Mouse (Mus musculus) left cerebral cortex, adult 18-20 months (tissue): ENCODE measurements around the gene Bdh1. TPM values are rescaled to one million over a fixed set of nuclear protein-coding genes. Genes with fewer than 3 reads are reported as not detected.
A peak's percentile ranks its signal among the peaks of the same experiment; 100 is the strongest.

Source experiments
- DNase-seq, 2 experiments: peaks; one replicate each; pipeline ENCODE4 v3.0.0; 2021 to 2022; ENCODE audit warnings: low spot score in 2 of 2, mixed read lengths in 1 of 2
- total RNA-seq, 2 experiments: library from RNA; stranded (reverse); gene quantifications; 2 replicates each; pipeline ENCODE4 v1.2.3; 2021

The Bdh1 gene
- total RNA-seq, 2 experiments from 2014 or later = 91.8 to 98.9 TPM

DNA sequence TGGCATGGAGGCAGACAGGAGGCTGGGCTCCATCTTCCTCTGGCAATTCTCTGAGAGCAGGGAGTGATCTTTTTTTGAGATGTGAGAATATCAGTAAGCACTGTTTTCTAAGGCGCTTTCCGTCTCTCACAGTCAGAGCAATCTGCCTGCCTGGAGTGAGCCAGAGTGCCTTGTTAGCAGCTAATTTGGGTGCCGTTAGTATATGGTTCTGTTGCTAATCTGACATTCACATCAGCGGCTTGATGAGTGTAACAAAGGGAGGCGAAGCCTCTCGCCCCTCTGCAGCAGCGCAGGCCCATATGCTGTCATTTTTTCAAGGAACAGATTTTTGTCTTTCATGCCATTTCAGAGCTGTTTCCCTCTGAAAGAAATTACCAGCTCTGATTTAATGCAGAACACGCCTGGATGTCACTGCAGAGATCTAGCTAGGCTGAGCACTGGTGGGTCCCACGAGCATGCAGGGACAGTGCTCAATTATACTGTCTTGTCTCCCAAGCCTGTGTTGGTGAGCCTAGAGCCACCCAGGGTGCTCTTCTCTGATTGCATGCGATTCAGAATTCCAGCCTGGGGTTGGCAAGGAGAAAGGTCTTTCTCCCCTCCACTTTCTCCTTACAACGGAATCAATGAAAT lies 77.7 kb downstream of the Bdh1 start:
- peak in 1 of 2 experiments; percentile 43 for DNase-seq

DNA sequence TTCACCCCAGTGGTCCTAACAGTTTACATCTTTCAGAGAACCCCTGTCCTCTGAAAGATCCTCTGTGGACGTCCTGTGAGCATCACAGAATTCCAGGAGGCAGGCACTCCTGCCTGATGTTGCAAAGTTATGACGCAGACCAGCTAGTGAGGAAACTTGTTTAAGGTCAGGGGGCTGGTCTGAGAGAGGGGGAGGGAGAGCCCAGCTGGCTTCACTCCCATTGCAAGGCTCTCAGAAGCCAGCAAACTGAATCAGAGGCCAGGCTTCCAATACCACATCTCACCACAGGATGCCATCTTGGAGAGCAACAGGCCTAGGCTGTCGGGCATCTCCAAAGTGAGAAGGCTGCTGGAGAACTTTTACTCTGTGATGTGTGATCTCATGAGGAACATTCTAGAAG lies 78.5 kb downstream of the Bdh1 start:
- DNase-seq = no peak

DNA sequence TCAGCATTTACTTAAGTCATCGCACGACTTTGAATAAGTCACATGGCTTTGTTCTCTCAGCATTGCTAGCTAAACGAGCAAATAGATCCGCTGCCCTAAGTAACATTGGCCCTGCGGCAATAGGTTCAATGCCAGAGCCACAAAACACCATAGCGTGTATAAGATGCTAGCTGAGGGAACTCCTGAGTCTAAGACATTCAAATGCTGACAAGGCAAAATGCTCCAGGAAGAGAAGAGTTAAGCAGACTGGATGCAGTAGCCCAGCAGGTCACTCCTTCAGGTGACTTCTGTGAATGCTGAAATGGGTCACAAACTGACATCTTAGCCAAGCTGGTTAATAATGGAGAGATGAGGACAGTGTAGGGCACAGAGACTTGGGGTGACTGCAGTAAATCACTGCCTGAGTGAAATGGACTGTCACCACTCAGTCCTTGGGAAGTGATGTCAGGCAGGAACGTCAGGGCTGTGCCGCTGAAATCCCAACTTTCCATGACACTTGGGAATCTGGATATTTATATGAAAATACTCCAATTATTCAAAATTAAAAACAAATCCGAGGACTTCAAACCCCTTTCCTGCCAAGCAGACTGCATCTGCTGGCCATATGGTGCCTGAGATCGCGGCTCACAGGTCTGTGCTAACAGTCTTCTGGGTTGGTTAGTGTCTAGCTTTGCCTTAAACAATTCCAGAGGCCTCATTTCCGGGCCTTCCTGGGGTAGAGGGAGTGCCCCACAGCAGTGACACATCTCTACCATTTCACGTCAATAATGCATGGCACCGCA lies 79.1 kb downstream of the Bdh1 start:
- DNase-seq = no peak

DNA sequence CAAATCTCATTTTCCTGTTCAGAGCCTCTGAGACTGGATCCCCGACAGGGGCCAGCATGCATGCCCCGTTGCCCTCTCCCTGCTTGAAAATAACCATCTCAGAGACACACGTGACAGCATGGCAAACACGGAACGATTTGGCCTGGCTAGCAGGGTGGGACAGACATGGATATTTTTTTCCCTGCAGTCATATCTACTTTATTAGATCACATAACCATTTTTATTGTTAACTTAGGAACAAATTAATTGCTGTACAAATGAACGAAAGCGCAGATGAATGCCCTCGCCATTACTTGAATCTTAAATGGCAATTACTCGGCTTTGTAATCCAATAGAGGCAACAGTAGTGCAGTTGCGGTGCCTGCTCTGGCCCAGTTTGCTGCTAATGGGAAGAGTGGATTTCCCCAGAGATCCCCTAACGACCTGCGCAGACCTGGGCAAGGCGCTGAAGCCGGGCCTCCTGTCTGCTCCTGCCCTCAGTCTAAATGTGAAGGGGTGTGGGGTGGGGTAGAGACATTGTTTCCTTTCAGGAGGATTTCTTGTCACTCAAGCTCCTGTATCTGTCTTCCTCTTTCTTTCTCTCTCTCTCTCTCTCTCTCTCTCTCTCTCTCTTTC lies 79.8 kb downstream of the Bdh1 start:
- no peak for DNase-seq

DNA sequence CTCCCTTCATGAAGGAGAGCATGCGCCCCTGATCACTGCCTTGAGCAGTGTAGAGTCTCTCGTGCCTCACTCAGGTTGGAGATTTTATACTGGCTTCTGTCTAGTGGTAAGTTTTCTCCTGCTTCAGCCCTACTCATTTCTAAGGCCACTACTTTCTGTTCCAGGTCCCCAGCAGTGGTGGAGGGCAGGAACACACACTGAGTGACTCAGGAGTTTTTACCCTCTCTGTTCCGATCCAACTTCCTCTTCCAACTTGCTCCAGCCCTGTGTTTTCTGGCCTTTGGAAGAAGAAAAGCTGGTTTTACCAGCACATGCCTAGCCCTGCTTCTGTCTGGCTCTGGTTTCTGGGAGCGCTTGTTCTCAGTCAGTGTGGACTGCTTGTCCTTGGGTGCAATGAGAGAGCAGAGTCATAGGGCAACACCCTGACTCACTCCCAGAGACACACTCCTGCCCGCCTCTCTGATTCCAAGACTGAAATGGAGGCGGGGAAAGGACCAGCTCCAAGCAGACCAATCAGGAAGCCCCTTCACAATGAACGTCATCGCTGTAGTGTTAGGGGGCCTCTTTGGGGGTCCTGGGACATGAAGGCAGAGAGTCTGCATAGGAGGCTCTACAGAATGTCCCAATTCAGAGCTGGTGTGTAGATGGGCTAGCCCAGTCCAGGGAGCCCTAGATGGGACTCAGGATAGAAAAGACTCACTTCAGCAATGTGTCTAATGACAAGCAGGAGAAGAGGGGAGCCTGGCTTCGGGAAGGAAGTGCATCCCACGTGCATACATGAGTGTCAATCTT lies 84.8 kb downstream of the Bdh1 start:
- DNase-seq = no peak

DNA sequence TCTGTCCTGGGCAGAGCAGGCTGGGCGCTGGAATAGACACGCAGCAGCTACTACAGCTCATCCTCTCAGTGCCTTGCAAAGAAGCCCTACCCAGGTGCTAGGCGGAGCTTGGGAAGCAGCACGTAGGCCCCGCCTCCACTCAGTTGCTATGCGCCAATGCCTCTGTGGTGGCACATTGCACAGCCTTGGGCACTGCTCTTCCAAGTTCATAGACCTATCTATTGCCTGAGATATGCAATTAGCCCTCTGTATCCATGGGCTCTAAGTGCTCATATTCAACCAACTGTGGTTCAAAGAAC lies 85.3 kb downstream of the Bdh1 start:
- no peak for DNase-seq

DNA sequence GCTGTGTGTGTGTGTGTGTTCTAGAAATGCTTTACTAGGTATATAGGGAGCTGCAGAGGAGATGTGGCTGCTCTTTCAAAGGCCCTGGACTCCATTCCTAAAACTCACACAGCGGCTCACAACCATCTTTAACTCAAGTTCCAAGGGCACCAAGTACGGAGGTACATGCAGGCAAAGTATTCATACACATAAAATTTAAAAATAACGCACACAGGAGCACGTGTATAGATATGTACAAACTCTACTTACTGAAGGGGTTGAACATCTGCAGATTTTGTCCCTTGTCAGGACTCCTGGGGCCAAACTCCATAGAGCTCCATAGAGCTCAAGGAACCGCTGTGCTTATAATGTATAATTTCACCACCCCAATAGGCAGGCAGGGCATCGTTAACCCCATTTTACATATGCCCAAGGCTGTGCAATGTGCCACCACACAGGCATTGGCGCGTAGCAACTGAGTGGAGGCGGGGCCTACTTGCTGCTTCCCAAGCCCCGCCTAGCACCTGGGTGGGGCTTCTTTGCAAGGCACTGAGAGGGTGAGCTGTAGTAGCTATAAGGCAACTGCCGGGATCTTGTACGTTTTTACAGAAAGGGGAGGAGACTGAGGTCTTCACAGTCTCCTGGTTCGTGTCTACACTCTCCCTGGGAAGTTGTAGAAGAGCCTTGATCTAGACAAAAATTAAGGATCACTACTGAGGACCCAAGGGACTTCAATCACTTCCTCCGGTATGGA lies 85.9 kb downstream of the Bdh1 start:
- DNase-seq = no peak

Other genes starting within 250 kb of the Bdh1 start
- 100 to 1,000 TPM; 102 TPM for gene Acap2, start 221.0 kb upstream of the Bdh1 start, total RNA-seq
- gene Ppp1r2, start 147.0 kb upstream of the Bdh1 start, total RNA-seq = 100 to 1,000 TPM; 107 to 113 TPM
- gene Apod, start 107.5 kb upstream of the Bdh1 start, total RNA-seq = 100 to 1,000 TPM; 197 to 221 TPM
- gene Dlg1, start 241.2 kb downstream of the Bdh1 start, total RNA-seq = 100 to 1,000 TPM; 179 to 196 TPM